ENCODE assay signal across 22 mouse cellular contexts in genomic region chr17:70791596-70792275, GRCm38 (mm10).
DNase-seq lines count a peak whose midpoint lies in the region; ATAC-seq and TF ChIP-seq lines count a peak whose summit lies in the region.
"Had no signal": no experiment of that assay in that cellular context is flagged by ENCODE, and none has a peak within 500 bp of the region (broad histone marks: within the 10 kb centered on the region; RNA-seq: fewer than 3 reads in every experiment).

No protein-coding gene starts in this region.

- H3K9ac ChIP-seq in hindbrain, postnatal 0 days (replicated peaks; ENCODE audit: low read length): no peak overlapping the region
- H3K9ac ChIP-seq: embryonic facial prominence, embryonic 12.5 days; heart, embryonic 13.5 days; neural tube, embryonic 15.5 days had no signal

- no peaks in the 10 kb centered on the region for H3K9me3 ChIP-seq in hindbrain, postnatal 0 days (ENCODE audit: low read length)
- H3K9me3 ChIP-seq in hindbrain, embryonic 10.5 days: no peaks in the 10 kb centered on the region
- H3K9me3 ChIP-seq: embryonic facial prominence, embryonic 12.5 days; heart, embryonic 13.5 days; neural tube, embryonic 15.5 days had no signal

- 44% methylated on average over 9 of the region's 9 CpGs for WGBS in hindbrain, postnatal 0 days
- WGBS in hindbrain, embryonic 10.5 days: 81% methylated on average over 9 of the region's 9 CpGs

- no peak overlapping the region for H3K27ac ChIP-seq in hindbrain, postnatal 0 days
- no peak overlapping the region; the same call in 1 of the 2 replicates for H3K27ac ChIP-seq in hindbrain, embryonic 10.5 days
- H3K27ac ChIP-seq: embryonic facial prominence, embryonic 12.5 days; heart, embryonic 13.5 days; neural tube, embryonic 15.5 days had no signal

- no peaks in the 10 kb centered on the region for H3K27me3 ChIP-seq in hindbrain, postnatal 0 days (ENCODE audit: insufficient read depth, low read length)
- H3K27me3 ChIP-seq in hindbrain, embryonic 10.5 days (ENCODE audit: insufficient read depth, poor library complexity, severe bottlenecking): no peaks in the 10 kb centered on the region
- H3K27me3 ChIP-seq: embryonic facial prominence, embryonic 12.5 days; heart, embryonic 13.5 days; neural tube, embryonic 15.5 days had no signal

- H3K4me2 ChIP-seq in hindbrain, postnatal 0 days (ENCODE audit: low read depth, low read length): no peak overlapping the region
- H3K4me2 ChIP-seq: embryonic facial prominence, embryonic 12.5 days; heart, embryonic 13.5 days; liver, embryonic 11.5 days; midbrain, embryonic 11.5 days; neural tube, embryonic 15.5 days had no signal

- H3K4me3 ChIP-seq in hindbrain, postnatal 0 days (ENCODE audit: low read length): no peak overlapping the region
- no peak overlapping the region for H3K4me3 ChIP-seq in hindbrain, embryonic 10.5 days
- H3K4me3 ChIP-seq: embryonic facial prominence, embryonic 12.5 days; heart, embryonic 13.5 days; myocyte; neural tube, embryonic 15.5 days had no signal

- ATAC-seq in hindbrain, postnatal 0 days: no peak
- ATAC-seq in megakaryocyte progenitor cell, adult 5-6 weeks (replicated peaks; ENCODE audit: poor library complexity): no peak
- ATAC-seq: hindbrain, embryonic 16.5 days had no signal

- TF ChIP-seq CTCF in hindbrain, postnatal 0 days (IDR thresholded peaks at IDR 0.05; ENCODE audit: low read depth): no peak
- no peak for TF ChIP-seq CTCF in brain, embryonic 14.5 days (IDR thresholded peaks at IDR 0.05; ENCODE audit: borderline replicate concordance, extremely low read depth, insufficient read depth, insufficient read length)

- DNase-seq in hindbrain, postnatal 0 days (ENCODE audit: low spot score): peak; percentile 25
- no peak for DNase-seq in hindbrain, embryonic 10.5 days (ENCODE audit: low spot score)
- peak; percentile 71 for DNase-seq in MN1 (ENCODE audit: low spot score)
- DNase-seq in brain, embryonic 14.5 days (ENCODE audit: low read depth): peak; percentile 55
- peak; percentile 40 for DNase-seq in cerebellum, adult 9-11 months
- DNase-seq in left cerebral cortex, postnatal 25 days (ENCODE audit: low spot score in 2 of 2): no peak
- DNase-seq: heart, adult 11 months; heart, postnatal 36 days; kidney, adult 11 months; lung, adult 2 months; lung, postnatal 4 days; retina, postnatal 1 day; right cerebral cortex, postnatal 4 days; thymus, adult 18-20 months had no signal

- H3K4me1 ChIP-seq in hindbrain, postnatal 0 days (ENCODE audit: insufficient read depth, low read length): peaks cover 10% of the 10 kb centered on the region
- H3K4me1 ChIP-seq in hindbrain, embryonic 10.5 days (replicated peaks): peaks cover 24% of the 10 kb centered on the region

- intact Hi-C loops in left cerebral cortex, postnatal 25 days (cut with DNase I): no loop called here

- no peaks in the 10 kb centered on the region; the same call in 1 of the 2 replicates for H3K36me3 ChIP-seq in hindbrain, postnatal 0 days (ENCODE audit: insufficient read depth, low read length)
- H3K36me3 ChIP-seq in hindbrain, embryonic 10.5 days: no peaks in the 10 kb centered on the region
- H3K36me3 ChIP-seq: embryonic facial prominence, embryonic 12.5 days; heart, embryonic 13.5 days had no signal

- no peak for TF ChIP-seq POLR2A in brain, embryonic 14.5 days (IDR thresholded peaks at IDR 0.05; ENCODE audit: borderline replicate concordance, extremely low read depth, insufficient read depth, insufficient read length, poor library complexity, severe bottlenecking)

Comparison
In these comparisons a context has a peak if more than half of its experiments do, and no peak if none do; other contexts are left out.
1. DNase-seq: peak in hindbrain, postnatal 0 days (single experiment), MN1 (single experiment), brain, embryonic 14.5 days (single experiment) and cerebellum, adult 9-11 months (single experiment); none in hindbrain, embryonic 10.5 days (single experiment) and left cerebral cortex, postnatal 25 days (0 of 2).